Mouse (Mus musculus) liver, adult 2 months (tissue): Measurements from ENCODE around the gene Add2.

Experiments used
- CTCF ChIP-seq: fragments of 200-500 bp; IDR thresholded peaks from 2 replicates; pipeline ENCODE4 v1.5.1; 2011; ENCODE audit warnings: low read depth, low read length, control low read depth
- POLR2A ChIP-seq: fragments of 200-500 bp; IDR thresholded peaks from 2 replicates; pipeline ENCODE4 v1.6.1; 2011; ENCODE audit warnings: low read length, control low read depth; ENCODE audit not compliant: insufficient read depth; ENCODE audit errors: extremely low read depth

DNA sequence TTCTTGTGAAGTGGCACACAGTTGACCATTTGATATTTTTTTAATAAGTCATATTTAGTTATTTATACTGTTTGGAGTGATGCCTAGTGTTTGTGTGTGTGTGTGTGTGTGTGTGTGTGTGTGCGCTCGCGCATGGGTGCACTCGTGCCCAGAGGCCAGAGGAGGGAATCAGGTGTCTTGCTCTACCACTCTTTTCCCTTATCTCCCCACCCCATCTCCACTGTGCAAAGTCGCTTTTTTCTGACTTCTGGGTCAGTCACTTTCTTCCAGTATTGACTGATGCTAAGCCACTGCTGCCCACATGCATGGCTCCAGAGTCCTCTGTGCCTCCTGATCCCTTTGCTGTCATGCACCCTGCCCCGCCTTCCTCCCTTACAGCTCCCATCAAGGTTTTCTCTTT is 112.8 kb downstream of the Add2 start:
- TF ChIP-seq CTCF (no peak), POLR2A (no peak)
